Mouse (Mus musculus): Measurements from ENCODE around the gene Lysmd1. TPM values are rescaled to one million over a fixed set of nuclear protein-coding genes. Genes with fewer than 3 reads are reported as not detected.
A peak's percentile ranks its signal among the peaks of the same experiment; 100 is the strongest.

Lysmd1 gene
- polyA plus RNA-seq, 1 experiment from 2014 or later = 22.6 TPM

- no peak overlapping the region for H3K4me2 ChIP-seq (replicated peaks)
- no peak overlapping the region for H3K4me3 ChIP-seq
- H3K36me3 ChIP-seq = peaks cover 19% of the 10 kb centered on the region
- ATAC-seq (ENCODE audit: low FRiP score) = no peak
- H3K9ac ChIP-seq = no peak overlapping the region
- H3K4me1 ChIP-seq = peaks cover 13% of the 10 kb centered on the region
- H3K9me3 ChIP-seq (replicated peaks) = no peaks in the 10 kb centered on the region
- no peaks in the 10 kb centered on the region for H3K27me3 ChIP-seq
- no peak overlapping the region for H3K27ac ChIP-seq
- 61% methylated on average over 18 of the region's 18 CpGs for WGBS
Observed at GRCm38 (mm10) chr3:95140289-95140595, 6.4 kb downstream of the Lysmd1 start.

- H3K9me3 ChIP-seq (replicated peaks) = no peaks in the 10 kb centered on the region
- no peak overlapping the region for H3K4me3 ChIP-seq
- no peak overlapping the region for H3K9ac ChIP-seq
- 83% methylated on average over 6 of the region's 6 CpGs for WGBS
- peaks cover 19% of the 10 kb centered on the region for H3K36me3 ChIP-seq
- H3K4me2 ChIP-seq (replicated peaks) = no peak overlapping the region
- no peaks in the 10 kb centered on the region for H3K27me3 ChIP-seq
- peaks cover 7% of the 10 kb centered on the region for H3K4me1 ChIP-seq
- no peak overlapping the region for H3K27ac ChIP-seq
- no peak for ATAC-seq (ENCODE audit: low FRiP score)
Observed at GRCm38 (mm10) chr3:95140795-95141194, 6.9 kb downstream of the Lysmd1 start.

- no peaks in the 10 kb centered on the region for H3K9me3 ChIP-seq (replicated peaks)
- no peak overlapping the region for H3K4me2 ChIP-seq (replicated peaks)
- WGBS = 94% methylated on average over 9 of the region's 9 CpGs
- no peak overlapping the region for H3K4me3 ChIP-seq
- H3K9ac ChIP-seq = no peak overlapping the region
- 0 out of 2 replicates have a peak, but pooled peaks cover 3% of the 10 kb centered on the region for H3K4me1 ChIP-seq
- ATAC-seq (ENCODE audit: low FRiP score) = no peak
- peaks cover 19% of the 10 kb centered on the region for H3K36me3 ChIP-seq
- no peak overlapping the region for H3K27ac ChIP-seq
- H3K27me3 ChIP-seq = no peaks in the 10 kb centered on the region
Observed at GRCm38 (mm10) chr3:95141474-95141873, 7.6 kb downstream of the Lysmd1 start.

- H3K36me3 ChIP-seq = peaks cover 19% of the 10 kb centered on the region
- no peaks in the 10 kb centered on the region for H3K27me3 ChIP-seq
- no peak within 1 kb of the TSS for H3K4me3 ChIP-seq
- no peak for ATAC-seq (ENCODE audit: low FRiP score)
- H3K4me2 ChIP-seq (replicated peaks) = no peak within 1 kb of the TSS
- no peak within 1 kb of the TSS for H3K27ac ChIP-seq
- 84% methylated on average over 10 of the region's 10 CpGs for WGBS
- H3K9ac ChIP-seq = no peak within 1 kb of the TSS
- no peaks in the 10 kb centered on the region for H3K9me3 ChIP-seq (replicated peaks)
- H3K4me1 ChIP-seq = 0 out of 2 replicates have a peak, but pooled peaks cover 3% of the 10 kb centered on the region
Observed at GRCm38 (mm10) chr3:95141952-95142616, 8.2 kb downstream of the Lysmd1 start, which contains the start of gene Tnfaip8l2. TSS of gene Tnfaip8l2 (minus strand) at chr3:95142360.

- WGBS = 10% methylated on average over 5 of the region's 5 CpGs
- H3K36me3 ChIP-seq = peaks cover 19% of the 10 kb centered on the region
- peak; percentile 79 for ATAC-seq (ENCODE audit: low FRiP score)
- H3K4me3 ChIP-seq = no peak overlapping the region
- H3K9me3 ChIP-seq (replicated peaks) = no peaks in the 10 kb centered on the region
- H3K27me3 ChIP-seq = no peaks in the 10 kb centered on the region
- H3K4me1 ChIP-seq = 0 out of 2 replicates have a peak, but pooled peaks cover 3% of the 10 kb centered on the region
- H3K9ac ChIP-seq = no peak overlapping the region
- H3K27ac ChIP-seq = no peak overlapping the region
- no peak overlapping the region for H3K4me2 ChIP-seq (replicated peaks)
Observed at GRCm38 (mm10) chr3:95142617-95143011, 8.7 kb downstream of the Lysmd1 start.

- Histone ChIP-seq H3K4me2 (replicated peaks) (no peak overlapping the region), H3K4me1 (no peaks in the 10 kb centered on the region), H3K36me3 (no peaks in the 10 kb centered on the region), H3K9me3 (replicated peaks) (no peaks in the 10 kb centered on the region), H3K4me3 (no peak overlapping the region), H3K9ac (no peak overlapping the region), H3K27me3 (no peaks in the 10 kb centered on the region), H3K27ac (no peak overlapping the region)
- no peak for ATAC-seq (ENCODE audit: low FRiP score)
- WGBS = 48% methylated on average over 3 of the region's 3 CpGs
Observed at GRCm38 (mm10) chr3:95147924-95148323, 14.0 kb downstream of the Lysmd1 start.

- Histone ChIP-seq H3K4me1 (no peaks in the 10 kb centered on the region), H3K27ac (no peak overlapping the region), H3K9ac (no peak overlapping the region), H3K9me3 (replicated peaks) (no peaks in the 10 kb centered on the region), H3K4me3 (no peak overlapping the region), H3K4me2 (replicated peaks) (no peak overlapping the region), H3K36me3 (no peaks in the 10 kb centered on the region), H3K27me3 (peaks cover 2% of the 10 kb centered on the region; the same call in 1 of the 2 replicates)
- no peak for ATAC-seq (ENCODE audit: low FRiP score)
- 59% methylated on average over 4 of the region's 4 CpGs for WGBS
Observed at GRCm38 (mm10) chr3:95153874-95154273, 20.0 kb downstream of the Lysmd1 start.

GRCm38 (mm10) chr3:95159511-95159986, 25.7 kb downstream of the Lysmd1 start:
- peaks cover 6% of the 10 kb centered on the region for H3K36me3 ChIP-seq
- peak overlapping the region; percentile 91; the same call in 1 of the 2 replicates for H3K27ac ChIP-seq
- peak overlapping the region; percentile 76 for H3K4me2 ChIP-seq (replicated peaks)
- H3K4me1 ChIP-seq = peaks cover 41% of the 10 kb centered on the region
- WGBS = 14% methylated on average over 8 of the region's 8 CpGs
- H3K9me3 ChIP-seq (replicated peaks) = no peaks in the 10 kb centered on the region
- ATAC-seq (ENCODE audit: low FRiP score) = no peak
- H3K4me3 ChIP-seq = peak overlapping the region; percentile 88
- H3K27me3 ChIP-seq = peaks cover 2% of the 10 kb centered on the region; the same call in 1 of the 2 replicates
- peak overlapping the region; percentile 92 for H3K9ac ChIP-seq

GRCm38 (mm10) chr3:95159987-95160963, 26.4 kb downstream of the Lysmd1 start, which contains the start of gene Sema6c:
TSS of gene Sema6c (plus strand) at chr3:95160457.
- Histone ChIP-seq H3K4me2 (replicated peaks) (peak within 1 kb of the TSS; percentile 76), H3K4me1 (peaks cover 44% of the 10 kb centered on the region), H3K4me3 (peak within 1 kb of the TSS; percentile 88), H3K36me3 (peaks cover 13% of the 10 kb centered on the region), H3K27me3 (peaks cover 2% of the 10 kb centered on the region; the same call in 1 of the 2 replicates), H3K9ac (peak within 1 kb of the TSS; percentile 92), H3K27ac (peak within 1 kb of the TSS; percentile 91), H3K9me3 (replicated peaks) (no peaks in the 10 kb centered on the region)
- under 1% methylated on average over 66 of the region's 66 CpGs for WGBS
- peak; percentile 96 for ATAC-seq (ENCODE audit: low FRiP score)

- peaks cover 2% of the 10 kb centered on the region; the same call in 1 of the 2 replicates for H3K27me3 ChIP-seq
- H3K9me3 ChIP-seq (replicated peaks) = no peaks in the 10 kb centered on the region
- peak overlapping the region; percentile 91 for H3K27ac ChIP-seq
- H3K36me3 ChIP-seq = peaks cover 21% of the 10 kb centered on the region
- H3K4me1 ChIP-seq = peaks cover 44% of the 10 kb centered on the region
- H3K9ac ChIP-seq = peak overlapping the region; percentile 92
- peak; percentile 29 for ATAC-seq (ENCODE audit: low FRiP score)
- WGBS = 0% methylated on average over 29 of the region's 30 CpGs
- H3K4me2 ChIP-seq (replicated peaks) = peak overlapping the region; percentile 76
- H3K4me3 ChIP-seq = peak overlapping the region; percentile 88
Observed at GRCm38 (mm10) chr3:95161041-95161551, 27.2 kb downstream of the Lysmd1 start.

GRCm38 (mm10) chr3:95161618-95162344, 27.9 kb downstream of the Lysmd1 start:
- ATAC-seq (ENCODE audit: low FRiP score) = no peak
- Histone ChIP-seq H3K27ac (peak overlapping the region; percentile 91), H3K4me1 (peaks cover 44% of the 10 kb centered on the region), H3K36me3 (peaks cover 28% of the 10 kb centered on the region), H3K9ac (peak overlapping the region; percentile 92), H3K27me3 (peaks cover 2% of the 10 kb centered on the region; the same call in 1 of the 2 replicates), H3K4me3 (peak overlapping the region; percentile 88), H3K9me3 (replicated peaks) (no peaks in the 10 kb centered on the region), H3K4me2 (replicated peaks) (peak overlapping the region; percentile 76)
- WGBS = 5% methylated on average over 9 of the region's 9 CpGs

Data from hindbrain, embryonic 12.5 days (tissue).